Mouse (Mus musculus): ENCODE measurements around the gene Tcam1.
A peak's percentile ranks its signal among the peaks of the same experiment; 100 is the strongest.

Tcam1 gene

DNA sequence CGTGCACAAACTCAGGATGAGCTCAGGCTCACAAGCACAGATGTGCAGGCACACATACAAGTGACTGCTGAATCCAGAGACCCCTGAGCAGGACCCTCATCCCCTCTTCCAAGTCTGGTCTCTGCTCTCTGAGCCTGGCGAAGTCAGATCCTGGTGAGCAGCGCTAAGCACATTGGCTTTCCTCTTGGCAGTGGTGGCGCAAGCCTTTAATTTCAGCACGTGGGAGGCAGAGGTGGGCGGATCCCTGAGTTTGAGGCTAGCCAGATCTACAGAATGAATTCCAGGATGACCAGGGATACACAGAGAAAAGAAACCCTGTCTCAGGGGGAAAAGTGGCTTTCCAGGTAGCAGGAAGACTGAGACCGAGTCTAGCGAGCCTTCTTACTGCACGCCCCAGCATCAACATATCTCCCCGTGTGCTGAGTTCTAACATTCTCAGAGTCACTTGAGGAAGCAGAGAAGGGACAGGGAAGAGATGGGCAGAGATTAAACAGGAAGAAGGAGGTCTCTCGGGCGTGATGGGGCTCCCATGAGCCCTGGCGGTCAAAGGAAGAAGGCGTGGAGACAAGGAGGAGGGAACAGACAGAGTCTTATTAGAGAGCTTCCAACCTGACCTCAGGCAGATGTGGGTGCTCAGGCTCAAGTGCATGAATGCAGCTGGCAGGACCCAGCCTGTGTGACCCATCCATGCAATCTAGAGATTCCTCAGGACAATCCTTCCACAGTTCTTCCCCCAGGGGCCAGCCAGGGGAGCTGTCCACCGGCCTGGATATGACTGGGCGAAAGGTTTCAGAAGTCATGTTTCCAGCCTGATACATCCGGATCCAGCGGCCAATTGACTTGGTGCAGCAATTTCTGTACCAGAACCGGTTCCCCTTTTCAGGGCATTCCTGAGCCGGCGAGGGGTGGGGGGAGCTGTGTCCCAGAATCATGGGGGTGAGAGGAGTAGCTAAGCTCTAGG, 42.2 kb downstream of the Tcam1 start:
- DNase-seq (ENCODE audit: low spot score in 2 of 2), result no peak

DNA sequence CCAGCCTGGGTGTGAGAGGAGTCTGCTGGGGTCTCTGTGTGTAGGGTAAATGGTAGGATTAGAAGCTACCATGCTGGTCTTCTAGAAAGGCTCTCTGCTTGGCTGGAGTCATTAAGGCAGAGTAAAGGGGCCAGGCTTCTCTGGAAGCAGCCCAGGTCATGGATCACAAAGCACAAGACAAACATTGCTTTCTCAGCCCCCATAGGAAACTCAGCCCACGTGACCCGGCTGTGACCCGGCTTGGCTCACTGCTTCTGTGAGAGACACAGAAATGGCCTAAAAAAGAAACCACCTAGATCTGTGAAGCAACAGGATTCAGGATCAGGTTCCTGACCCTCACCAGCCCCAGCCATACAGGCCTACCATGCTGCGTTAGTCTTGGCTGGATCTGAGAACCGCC, 48.4 kb downstream of the Tcam1 start:
- no peak for DNase-seq (ENCODE audit: low spot score in 2 of 2)

DNA sequence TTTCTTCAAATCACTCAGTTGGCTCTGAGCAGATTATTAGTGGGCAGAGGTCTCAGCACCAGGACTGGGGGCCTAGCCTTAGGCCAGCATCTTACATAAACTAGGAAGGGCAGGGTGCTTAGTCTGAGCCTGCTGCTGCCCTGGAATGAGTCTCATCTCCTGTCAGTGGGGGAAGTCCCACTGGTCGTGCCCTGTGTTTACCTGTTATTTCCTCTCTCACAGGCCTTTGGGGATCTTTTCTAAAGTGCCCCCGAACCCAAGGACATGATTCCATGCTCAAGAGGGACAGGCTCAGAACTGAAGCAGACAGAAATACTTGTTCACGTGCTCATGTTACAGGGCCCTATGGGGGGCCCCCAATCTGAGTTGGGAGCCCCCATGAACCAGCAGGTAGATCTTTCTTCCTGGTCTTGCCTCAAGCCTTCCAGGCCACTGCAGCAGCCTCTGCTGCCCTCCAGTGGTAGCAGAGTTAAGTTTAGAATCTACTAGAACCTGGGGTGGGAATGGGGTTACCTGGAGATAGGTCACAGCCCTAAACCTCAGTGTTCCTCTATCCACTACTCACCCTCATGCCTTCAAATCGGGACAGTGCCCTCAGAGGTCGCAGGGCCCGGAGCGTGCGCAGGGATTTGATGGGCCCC, 49.2 kb downstream of the Tcam1 start:
- peak in 1 of 2 experiments; percentile 55 for DNase-seq (ENCODE audit: low spot score in 2 of 2)

DNA sequence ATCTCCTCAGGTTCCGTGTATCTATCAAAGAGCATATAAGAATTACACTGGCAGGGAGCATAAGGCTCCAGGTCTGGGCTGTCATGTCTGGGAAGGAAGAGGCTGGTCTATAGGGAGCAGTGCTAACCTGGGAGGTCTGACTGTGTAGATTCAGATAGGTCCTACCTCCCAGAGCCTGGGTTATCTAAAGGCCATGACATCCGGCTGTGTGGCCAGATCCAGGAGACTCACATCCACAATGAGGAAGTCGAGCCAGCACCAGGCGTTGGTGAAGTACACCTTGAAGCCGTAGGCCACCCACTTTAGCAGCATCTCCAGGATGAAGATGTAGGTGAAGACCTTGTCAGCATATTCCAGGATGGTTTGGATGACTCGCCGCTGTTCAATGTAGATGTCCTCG, 50.0 kb downstream of the Tcam1 start:
- no peak for DNase-seq (ENCODE audit: low spot score in 2 of 2)

DNA sequence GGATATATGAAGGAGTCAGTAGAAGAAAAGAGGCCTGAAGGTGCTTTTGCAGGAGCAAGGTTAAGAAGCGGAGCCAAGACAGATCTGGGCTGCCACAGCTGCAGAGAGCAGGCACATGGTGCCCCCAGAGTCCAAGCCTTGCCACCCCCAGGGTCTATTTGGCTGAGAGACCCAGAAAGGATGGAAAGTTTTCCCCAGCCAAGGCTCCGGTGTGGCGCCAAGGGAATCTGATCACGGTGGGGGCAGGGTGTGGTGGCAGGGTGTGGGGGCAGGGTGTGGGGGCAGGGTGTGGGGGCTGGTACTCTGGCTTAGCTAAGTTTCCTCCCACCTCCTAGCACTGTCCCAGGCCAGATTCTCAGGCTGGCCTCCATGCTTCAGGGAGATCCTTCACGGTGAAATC, 52.0 kb downstream of the Tcam1 start:
- no peak for DNase-seq (ENCODE audit: low spot score in 2 of 2)

DNA sequence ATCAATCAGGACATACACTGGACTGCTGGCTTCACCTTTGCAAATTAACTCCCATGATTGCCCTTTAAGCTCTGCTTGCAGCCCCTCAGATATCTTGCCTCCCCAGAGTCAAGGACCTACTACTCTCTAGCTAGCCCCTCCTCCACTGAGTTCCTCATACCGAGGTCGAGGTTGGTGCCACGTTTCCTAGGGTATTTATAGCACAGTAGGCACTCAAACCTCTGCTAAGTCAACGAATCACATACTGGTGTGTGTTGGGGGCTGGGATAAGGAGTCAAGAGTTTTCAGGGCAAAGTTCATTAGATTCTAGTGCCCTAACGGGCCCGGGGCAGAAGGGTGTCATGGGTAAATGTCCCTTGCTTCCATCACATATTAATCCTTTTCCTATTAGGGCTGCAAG, 52.7 kb downstream of the Tcam1 start:
- no peak for DNase-seq (ENCODE audit: low spot score in 2 of 2)

DNA sequence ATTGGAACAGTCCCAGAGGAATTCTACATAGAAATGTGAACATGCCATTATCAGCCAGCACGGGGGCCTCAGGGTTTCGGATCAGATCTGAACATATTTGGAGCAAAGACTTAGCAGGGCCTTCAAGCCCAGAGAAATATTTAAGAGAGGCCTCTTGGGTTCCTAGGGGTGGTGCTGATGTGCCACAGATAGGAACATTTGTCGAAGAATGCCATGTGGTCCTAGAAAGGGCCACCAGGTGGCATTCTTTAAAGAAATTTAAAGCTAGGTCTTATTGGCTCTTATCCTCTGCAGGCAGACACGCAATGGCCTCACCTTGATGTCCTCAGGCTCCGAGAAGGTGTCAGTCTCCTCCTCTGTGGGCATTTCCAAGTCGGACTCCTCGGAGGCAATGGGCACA, 53.2 kb downstream of the Tcam1 start:
- peak in 1 of 2 experiments; percentile 21 for DNase-seq (ENCODE audit: low spot score in 2 of 2)

DNA sequence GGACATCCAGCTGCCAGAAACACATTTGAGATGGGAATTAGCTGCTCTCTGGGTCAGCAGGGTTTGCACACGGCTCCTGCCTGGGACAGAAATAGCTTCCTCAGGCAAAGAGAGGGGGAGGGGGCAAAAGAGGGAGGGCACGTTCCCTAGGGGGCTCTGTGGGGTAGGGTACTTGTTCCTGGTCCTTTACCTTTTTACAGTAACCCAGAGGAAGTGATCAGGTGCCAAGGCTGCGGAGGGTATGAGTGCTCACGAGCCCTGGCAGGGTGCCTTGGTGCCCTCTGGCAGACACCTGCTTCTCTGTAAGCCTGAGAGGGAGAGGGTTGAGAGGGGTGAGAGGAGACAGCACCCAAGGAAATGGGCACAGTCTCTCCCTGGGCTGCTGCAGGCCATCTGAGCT, 56.0 kb downstream of the Tcam1 start:
- DNase-seq (ENCODE audit: low spot score in 2 of 2), result no peak

DNA sequence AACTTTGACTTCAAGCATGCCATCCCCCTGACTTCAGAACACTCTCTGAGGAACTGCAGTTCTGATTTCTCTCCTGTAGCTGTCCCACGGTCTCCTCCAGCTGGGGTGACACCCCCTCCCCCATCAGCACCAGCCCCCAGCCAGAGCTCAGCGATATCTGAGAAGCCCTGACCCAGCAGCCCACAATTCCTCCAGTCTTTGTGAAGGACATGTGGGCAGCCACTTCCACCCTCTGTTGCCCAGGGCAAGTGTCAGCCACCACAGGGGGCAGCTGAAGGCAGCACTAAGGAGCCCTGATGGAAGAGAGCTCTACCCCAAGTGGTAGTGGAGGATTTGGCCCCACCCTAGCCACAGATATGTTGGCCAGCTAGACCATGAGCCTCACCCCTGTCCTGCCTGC, 57.6 kb downstream of the Tcam1 start:
- DNase-seq (ENCODE audit: low spot score in 2 of 2), result no peak

DNA sequence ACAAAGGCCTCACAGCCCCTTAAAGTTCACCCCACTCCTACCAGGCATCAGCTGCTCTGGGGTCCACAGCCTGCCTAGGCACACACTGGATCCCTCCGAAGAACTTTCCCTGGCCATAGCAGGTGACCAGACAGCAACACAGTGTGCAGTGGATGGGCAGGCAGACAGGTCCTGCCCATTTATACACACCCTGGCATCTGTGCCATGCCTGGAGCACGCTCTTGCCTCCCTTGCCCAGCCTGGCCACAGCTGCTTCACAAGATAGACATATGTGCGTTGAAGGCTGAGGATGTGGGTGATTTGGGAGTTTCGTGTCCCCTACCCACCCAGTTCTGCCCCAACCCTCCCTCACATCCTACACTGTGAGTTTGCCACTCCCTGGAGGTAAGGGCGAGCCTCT, 61.6 kb downstream of the Tcam1 start:
- DNase-seq (ENCODE audit: low spot score in 2 of 2), result no peak

Data from frontal cortex, postnatal 14 days (tissue).